Mouse (Mus musculus): ENCODE results near the gene Furin. TPM values are rescaled to one million over a fixed set of nuclear protein-coding genes. Genes with fewer than 3 reads are reported as not detected.

Gene Furin
- 10 to 100 TPM; 10.6 to 15.2 TPM for polyA plus RNA-seq (2017; shearing (Covaris generic))

DNA sequence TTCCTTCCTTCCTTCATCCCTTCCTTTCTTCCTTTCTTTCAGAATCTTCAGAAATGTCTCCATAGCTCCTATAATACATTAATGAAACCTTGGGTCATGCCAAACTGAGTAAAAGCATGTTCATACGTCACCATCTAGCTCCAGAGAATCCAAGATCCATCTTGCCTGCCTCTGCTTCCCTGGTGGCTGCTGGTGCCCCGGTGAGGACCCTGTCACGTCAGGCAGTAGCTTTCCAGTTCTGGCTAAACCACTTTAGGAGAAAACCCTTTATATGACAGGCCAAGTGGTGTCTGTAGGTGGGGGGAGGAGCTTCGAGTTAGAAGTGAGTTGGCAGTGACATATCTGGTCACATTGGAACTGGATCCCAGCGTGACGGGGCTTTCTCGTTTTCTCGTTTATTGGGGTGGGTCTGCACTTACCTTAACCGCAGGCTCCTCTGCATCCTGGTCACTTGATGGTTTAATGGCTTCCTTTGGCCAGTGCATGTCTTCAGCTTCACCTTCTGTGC lies at the start of gene Furin:
TSS of gene Furin (minus strand) at position 249 of the 508 bp plus-strand sequence.
- no peak for ATAC-seq

DNA sequence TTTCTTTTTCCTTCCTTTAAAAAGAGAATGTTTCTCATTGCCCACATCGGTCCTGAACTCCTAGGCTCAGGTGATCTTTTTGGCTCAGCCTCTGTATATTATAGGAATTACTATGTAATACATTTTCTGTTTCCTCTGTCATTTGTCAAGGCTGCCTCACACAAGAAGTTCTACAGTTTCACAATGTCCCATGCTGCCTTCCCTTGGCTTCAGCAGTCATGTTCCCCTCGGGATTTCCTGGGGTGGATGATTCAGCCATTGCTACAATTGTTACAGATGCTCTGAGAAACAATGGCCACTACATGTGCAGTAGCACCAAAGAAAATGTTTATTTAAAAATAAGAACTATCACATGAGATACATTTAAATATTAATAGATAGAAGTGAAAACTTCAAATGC lies 49.5 kb upstream of the Furin start:
- ATAC-seq: no peak

DNA sequence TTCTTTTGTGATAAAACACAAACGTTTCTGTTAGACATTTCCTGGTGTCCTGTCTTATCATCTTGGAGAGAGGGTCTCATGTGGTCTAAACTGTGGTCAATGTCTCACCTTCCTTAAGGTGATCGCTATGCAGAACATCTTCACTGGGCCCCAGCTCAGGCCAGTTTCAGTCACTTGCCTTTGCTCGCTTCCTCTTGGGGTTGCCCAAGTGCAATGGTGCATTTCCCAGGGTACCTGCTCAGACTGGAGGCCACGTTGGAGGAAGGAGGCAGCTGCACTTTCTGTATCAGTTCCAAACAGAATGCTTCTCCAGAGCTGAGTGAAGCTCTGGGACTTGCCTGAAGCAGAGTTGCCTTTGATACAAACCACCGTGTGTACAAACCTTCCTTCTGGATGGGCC lies 48.8 kb upstream of the Furin start:
- no peak for ATAC-seq

DNA sequence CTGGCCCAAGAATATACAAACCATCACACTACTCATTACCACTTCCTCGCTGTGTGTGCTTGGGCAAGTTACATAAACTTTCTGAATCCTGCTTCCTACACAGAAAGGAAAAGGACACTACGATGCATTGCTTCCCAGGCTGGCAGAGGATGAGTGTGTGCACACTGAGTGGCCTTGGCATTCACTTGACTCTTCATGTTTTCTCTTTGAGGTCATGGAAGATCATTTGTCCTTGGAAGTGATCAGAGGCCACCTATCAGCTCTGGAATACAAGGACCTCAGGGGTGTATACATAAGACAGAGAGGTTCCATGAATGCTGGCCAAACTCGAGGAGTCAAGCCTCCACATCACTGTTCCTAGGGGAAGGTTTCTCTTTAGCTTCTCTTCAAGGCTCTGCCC lies 47.9 kb upstream of the Furin start:
- no peak for ATAC-seq

DNA sequence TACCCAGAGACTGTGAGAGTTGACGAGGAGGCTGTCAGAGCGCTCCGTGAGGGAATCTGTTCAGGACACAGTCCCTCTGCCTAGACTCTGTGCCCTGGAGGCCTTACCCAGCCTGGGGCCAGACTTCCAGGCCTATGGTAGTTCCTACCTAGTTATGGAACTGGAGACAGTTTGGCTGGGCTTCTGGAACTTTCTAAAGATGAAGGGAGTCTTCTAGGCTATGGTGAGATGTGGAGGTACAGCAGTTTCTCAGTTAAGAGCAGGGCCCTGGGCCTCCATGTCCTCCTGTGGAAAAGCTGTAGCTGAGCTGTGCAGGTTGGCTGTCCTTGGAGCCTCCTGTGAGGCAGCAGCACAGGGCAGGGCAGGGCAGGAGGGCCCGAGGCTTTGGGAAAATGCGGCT lies 47.0 kb upstream of the Furin start:
- ATAC-seq: no peak

DNA sequence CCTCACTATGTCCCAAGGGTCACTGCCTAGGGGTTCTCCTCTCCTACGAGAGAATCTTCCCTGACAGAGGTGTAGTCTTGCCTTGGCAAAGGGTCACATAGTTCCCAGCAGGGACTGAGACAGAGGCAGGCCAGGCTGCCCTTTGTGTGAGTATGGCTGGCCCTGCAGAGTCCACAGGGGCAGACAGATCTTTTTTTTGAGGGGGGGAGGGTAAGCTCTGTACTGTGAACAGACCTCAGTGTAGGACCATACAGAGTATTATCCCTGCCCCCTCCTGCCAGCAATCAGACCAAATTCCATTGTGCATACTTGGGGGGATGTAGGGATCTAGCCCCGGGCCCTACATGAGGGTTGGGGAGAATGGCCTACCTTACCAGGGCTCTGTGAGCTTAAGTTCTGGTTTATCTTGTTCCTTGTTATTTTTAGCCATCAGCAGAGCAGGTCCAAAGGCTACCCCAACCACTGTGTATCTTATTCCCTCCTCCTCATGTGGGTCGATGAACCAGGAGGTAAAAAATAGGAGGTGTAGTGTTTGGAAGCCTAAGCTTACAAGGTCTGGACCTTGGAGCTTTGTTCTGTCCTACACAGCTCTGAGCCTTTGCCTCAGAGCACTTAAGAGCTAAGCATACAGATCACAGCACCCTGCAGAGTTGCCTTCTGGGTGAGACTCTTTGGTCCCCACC lies 46.5 kb upstream of the Furin start:
- no peak for ATAC-seq

DNA sequence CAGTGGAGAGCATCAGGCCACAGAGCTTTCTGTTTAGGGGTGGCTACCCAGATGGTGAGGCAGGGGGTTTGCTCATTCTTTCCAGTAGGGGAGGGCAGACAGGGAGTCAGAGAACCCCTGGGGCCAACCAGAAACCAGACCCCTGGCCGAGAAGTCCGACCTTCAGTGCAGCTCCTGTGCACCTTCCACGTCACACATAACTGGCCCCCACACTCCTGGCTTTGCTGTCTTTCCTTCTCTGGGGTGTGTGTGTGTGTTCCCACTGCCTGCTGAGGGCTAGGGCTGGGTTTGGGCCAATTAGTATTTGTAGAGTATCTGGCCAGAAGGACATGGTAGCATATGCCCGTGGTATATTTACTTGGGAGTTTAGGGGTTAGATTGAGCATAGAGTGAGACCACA lies 45.1 kb upstream of the Furin start:
- ATAC-seq: no peak

DNA sequence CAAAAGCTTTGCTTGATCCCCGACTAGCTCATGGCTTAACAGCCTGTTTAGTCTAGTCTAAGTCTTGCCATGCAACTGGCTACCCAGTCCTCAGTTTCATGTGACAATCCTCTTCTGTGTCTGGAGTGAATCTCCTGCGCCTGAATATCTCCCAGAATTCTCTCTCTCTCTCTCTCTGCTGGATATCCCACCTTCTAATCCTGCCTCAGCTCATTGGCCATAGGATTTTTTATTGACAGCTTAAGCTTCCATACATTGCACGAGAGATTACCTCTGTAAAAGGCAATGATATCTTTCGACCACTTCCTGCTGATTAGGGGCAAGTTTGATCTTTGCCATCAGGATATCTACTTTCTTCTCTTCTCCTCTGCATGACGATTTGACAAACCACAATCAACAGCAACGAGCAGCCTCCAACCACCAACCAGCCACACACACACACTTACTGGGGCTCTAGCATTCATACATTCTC lies 44.4 kb upstream of the Furin start:
- peak; percentile 87 for ATAC-seq

DNA sequence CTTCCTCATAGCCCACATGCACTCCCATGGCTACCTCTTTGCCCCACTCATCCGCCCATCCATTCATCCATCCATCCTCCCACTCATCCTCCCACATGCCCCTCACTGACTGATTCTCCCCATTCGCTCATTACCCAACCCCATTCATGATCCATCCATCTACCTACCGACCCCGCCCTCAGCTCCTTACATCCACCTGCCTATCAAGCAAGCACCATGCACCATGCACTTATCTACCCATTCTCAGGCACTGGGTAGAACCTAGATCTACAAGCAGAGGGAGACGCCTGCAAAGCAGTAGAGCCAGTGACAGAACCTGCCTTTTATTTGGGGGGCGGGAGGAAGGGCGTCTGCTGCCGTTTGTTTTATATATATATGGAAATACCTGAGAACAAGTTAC lies 42.1 kb upstream of the Furin start:
- no peak for ATAC-seq

DNA sequence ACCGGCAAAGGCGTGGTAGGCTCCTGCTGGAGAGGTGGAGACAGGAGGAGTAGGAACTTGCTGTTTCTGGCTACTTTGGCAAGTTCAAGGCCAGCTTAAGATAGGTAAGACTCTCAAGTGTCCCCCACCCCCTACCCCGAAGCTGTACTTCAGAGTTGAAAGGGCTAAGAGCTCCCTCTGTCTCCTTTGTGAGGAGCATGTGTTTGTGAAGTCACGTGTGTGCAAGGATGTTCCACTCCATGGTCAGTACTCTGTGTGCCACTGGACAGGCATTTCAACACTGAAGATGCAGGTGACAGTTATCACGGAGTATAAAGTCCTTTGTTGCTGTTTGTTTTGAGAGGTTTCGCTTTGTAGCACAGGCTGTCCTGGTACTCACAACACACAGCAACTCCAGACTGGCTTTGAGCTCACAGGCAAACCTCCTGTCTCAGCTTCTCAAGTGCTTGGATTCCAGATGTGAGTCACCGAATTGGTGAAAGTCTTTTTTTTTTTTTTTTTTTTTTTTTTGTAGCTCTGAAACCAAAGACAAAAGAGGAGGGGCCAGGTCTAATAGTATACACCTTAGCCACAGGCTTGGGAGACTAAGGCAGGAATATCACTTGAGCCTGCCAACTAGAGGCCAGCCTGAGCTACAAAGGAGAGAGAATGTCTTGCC lies 41.1 kb upstream of the Furin start:
- no peak for ATAC-seq

DNA sequence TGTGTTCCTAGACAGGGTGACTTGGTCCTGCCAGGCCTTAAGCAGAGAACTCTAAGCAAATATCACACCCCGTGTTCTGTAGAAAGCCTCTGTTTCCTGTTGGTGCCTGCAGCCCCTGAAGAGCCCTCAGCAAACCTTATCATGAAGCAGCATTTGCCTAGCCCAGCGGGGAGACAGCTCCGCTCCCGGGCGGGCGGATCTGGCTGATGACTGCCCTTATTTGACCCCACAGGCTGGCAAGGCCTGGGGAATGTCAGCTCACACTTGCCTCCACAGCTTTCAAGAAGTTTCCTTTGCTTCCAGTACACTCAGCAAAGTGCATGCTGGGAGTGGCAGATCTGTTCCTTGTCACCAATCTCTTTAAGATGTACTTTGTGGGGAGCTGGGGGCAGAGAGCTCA lies 40.3 kb upstream of the Furin start:
- no peak for ATAC-seq

DNA sequence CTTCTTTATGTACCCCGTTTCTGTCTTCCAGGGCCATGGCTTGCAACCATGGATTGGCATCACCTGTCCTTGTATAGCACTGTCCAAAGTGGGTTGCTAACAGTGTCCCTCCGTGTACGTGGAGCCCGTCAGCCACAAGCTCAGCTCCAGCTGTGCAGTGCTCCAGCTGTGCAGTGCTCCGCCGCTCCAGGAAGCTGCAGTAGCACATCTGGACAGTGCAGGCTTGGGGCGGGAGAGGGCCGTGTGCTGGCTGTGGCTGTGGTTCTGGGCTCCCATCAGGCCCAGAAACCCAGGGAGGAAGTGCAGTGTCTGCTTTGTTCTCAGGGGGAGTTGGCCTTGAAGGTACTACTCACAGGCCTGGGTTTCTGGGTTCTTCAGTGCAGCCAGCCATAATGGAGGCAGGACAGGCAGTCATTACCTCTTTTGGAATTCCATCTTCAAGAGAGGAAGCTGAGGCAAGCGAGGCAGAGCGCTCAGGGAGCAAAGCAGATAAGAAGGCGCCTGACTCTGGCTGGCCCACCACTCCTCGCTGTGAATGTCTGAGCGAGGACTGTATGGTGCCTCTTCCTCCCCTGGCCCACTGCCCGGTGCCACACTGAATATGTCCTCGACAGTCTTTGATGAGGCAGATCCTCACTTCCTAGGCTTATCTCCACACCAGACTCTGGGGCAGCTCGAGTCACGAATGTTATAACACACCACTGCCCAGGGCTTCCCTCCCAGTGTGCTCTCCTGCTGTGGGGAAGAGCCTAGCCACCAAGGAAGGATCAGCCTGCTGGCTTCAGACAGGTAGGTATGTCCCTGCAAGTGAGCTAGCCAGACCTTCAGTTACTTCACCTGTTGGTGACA lies 39.4 kb upstream of the Furin start:
- ATAC-seq: no peak

DNA sequence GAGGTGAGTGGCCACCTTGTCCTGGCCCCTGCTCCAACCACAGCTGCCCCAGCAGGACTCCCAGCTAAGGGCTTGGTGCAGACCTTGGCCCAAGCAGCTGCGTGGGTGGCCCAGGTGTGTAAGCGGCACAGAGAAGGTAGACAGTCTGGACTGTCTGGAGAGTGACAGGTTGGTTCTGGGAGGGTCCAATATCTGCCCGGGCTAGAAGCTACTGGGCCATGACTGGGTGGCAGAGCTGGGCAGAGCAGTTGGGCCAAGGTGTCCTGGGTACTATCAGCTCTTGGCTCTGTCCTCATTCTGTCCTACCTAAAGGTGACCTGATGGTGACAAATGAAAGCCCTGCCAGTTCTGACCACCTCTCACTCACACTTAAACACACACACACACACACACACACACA lies 37.9 kb upstream of the Furin start:
- no peak for ATAC-seq

DNA sequence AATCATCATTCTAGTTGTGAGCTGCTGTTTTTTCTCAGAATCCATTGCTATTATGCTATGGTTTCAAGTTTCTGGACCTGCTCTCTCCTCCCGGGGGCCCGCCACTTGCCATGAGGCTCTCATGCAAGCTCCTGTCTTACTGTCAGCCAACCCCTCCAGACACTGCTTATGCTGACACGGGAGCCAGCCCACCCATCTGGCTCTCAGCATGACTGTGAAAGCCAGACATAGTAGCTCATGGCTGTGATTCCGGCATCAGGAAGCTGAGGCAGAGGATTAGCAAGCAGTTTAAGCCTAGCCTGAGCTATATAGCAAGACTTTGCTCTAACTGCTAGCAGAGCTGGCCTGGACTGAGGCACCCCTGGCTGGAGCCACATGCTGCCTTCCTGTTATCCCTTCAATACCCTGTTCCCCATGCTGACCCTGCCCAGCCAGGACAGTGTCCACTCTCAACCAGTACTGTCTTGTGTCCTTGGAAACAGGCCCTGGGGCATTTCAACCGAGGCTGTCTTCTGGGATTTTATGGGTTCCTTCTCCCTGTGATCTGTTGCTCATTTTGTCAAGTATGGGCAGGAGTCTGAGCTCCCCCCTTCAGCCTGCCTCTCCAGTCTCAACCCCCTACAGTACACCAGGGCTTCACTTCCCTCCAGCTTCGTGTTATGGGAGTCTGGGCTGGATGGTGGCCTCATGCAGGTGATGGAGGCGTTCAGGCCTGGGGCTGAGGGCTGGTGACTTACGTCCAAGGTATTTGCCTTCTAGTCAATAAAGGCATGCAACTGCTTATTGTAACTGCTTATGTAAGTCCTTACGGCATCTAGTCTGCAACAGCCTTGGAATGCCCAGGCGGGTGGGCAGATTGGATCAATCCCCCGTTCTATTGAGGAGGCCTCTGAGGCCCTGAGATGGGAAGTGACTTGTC lies 37.0 kb upstream of the Furin start:
- no peak for ATAC-seq

DNA sequence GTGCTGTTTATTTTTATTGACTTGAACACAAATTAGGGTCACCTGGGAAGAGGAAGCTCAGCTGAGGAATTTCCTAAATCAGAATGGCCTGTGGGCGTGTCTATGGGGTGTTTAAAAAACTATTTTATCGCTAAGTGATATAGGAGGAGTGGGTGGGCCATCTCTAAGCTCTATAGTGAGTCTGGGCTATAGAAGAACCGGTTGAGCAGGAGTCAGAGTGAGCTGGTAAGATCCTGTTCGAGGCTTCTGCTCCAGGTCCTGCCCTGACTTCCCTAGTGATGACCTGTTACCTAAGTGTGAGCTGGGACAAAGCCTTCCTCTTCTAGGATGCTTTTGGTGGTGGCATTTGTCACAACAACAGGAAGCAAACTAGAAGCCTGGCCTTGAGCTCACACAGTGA lies 35.4 kb upstream of the Furin start:
- no peak for ATAC-seq

DNA sequence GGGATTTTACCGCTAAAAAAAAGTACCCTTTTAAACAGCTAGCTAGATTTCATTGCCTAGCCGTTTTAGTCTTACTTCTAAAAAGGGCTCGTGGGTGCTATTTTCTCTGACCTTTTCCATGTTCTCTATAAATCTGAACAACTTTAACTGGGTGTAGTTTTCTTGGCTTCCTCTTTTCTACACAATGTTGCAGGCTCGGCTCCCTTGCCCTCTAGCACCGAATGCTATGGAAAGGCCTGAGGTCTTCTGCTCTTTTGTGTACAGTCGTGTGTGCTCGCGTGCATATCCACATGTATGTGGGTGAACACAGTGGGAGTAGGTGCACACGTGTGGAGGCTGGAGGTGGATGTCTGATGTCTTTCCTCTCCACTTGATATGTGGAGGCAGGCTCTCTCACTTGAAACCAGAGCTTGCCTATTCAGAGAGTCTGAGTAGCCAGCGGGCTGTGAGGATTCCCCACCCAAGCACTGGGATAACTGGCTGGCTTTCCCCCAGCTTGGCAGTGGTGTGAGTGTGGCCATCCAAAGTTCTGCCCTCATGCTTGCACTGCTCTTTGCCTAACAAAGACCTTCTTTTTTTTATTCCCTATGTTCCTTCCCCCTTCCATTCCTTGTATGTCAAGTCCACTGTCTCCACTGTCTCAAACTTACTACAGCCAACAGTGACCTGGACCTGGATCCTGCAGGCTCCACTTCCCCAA lies 34.7 kb upstream of the Furin start:
- ATAC-seq: no peak

DNA sequence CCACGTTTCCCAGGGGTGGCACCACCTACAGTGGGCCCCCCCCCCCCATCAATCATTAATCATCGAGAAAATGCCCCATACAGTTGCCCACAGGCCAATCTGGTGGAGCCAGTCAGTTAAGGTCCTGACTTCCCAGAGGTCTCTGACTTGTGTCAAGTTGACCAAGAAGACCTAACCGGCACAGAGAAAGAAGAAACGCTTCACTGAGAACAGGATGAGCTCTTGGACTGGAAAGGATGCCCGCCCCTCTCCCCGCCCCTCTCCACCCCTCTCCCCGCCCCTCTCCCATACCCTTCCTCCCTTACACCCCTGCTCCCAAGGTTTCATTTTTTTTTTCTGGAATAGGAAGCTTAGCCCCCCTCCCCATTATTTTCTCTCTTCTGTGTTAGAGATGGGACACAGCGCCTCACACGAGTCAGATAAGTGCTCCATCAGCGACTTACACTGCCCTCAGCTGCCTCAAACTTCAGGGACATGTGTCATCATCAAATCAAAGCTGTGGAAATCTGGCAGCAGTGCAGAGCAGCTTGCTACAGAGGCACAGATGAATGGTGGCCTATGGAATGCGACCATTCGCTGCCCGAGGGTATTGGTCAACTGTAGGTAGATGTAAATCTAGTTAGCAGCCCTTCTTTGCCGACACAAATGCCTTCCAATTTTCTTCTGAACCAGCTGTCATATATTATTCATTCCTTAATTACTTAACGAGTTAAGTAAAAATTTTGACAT lies 34.0 kb upstream of the Furin start:
- no peak for ATAC-seq

DNA sequence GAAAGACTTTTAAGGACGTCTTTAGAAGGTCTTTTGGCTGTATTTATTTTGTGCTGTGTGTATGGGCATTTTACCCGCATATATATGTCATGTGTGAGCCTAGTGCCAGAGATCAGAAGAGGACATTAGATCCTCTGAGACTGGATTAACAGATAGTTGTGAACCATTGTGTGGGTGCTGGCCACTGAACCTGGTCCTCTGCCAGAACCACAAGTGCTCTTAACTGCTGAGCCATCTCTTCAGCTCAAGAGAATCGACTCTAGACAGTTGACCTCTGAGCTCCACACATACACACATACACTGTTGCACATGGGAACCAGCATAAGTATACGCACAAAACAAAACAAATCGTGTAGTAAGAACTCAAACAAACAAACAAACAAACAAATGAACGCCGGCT lies 31.3 kb upstream of the Furin start:
- ATAC-seq: no peak

DNA sequence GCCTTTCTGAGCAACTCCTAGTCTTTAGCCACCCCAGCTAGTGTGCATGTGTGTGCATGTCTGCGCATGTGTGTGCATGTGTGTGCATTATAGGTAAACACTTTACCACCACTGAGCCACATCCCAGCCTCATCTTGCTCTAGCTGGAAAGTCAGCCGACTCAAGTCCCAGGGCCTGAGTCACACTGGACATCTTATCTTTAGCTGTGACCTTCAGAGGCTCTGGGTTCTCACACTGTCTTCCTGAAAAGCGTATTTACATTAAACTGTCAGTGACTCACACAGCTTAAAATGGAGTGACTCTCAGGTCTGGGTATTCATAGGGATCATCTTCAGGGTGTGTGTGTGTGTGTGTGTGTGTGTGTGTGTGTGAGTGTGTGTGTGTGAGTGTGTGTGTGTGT lies 30.4 kb upstream of the Furin start:
- ATAC-seq: no peak

DNA sequence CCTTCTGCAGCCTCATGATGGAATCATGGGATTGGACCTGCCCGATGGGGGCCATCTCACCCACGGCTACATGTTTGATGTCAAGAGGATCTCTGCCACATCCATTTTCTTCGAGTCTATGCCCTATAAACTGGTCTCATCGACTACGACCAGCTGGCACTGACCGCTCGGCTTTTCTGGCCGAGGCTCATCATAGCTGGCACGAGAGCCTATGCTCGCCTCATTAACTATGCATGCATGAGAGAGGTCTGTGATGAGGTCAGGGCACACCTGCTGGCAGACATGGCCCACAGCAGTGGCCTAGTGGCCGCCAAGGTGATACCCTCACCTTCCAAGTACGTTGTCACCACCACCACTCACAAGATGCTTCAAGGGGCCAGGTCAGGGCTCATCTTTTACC lies 24.4 kb upstream of the Furin start:
- ATAC-seq: no peak

DNA sequence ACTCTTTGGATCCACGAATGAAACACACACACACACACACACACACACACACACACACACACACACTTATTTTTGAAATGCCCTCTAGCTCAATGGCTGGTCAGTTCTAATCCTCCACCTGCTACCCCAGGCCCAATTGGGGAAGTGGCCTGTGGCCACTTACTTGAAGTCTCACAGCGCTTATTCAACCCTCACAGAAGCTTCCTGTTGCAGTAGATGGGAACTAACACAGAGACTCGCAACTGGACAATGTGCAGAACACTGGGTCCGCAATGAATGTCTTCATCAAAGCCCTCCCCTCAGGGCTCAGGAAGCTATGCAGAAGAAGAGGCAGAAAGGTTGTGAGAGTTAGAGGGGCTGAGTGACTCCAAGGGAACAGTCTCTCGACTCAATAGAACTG lies 22.5 kb upstream of the Furin start:
- ATAC-seq: no peak
